Mouse (Mus musculus) heart, postnatal 0 days (tissue): ENCODE measurements around the gene Lmcd1. TPM values are rescaled to one million over a fixed set of nuclear protein-coding genes. Genes with fewer than 3 reads are reported as not detected.
A peak's percentile ranks its signal among the peaks of the same experiment; 100 is the strongest.

Experiments
- ATAC-seq: fragments of 200-750 bp; cut with Nextera tagmentation; 2 replicates; pipeline ENCODE4 v1.8.0; 2017; ENCODE audit warnings: low read depth, moderate number of reproducible peaks, moderate library complexity; ENCODE audit not compliant: insufficient read depth
- DNase-seq: peaks from one replicate; pipeline ENCODE4 v3.0.0-alpha.2; 2016; ENCODE audit warnings: low spot score
- H3K27ac ChIP-seq: fragments of 300-500 bp; sonication (generic); 2 replicates; pipeline ENCODE4 v1.5.1; 2014; ENCODE audit warnings: low read depth, mild to moderate bottlenecking
- H3K27me3 ChIP-seq: fragments of 300-500 bp; sonication (generic); 2 replicates; pipeline ENCODE4 v1.6.1; 2014; ENCODE audit warnings: low read length, mixed read lengths; ENCODE audit not compliant: control insufficient read depth, insufficient read depth
- H3K36me3 ChIP-seq: fragments of 300-500 bp; sonication (generic); replicated peaks from 2 replicates; pipeline ENCODE4 v1.6.1; 2014; ENCODE audit warnings: low read length, mixed read lengths; ENCODE audit not compliant: control insufficient read depth, insufficient read depth
- H3K4me1 ChIP-seq: fragments of 300-500 bp; sonication (generic); 2 replicates; pipeline ENCODE4 v1.6.1; 2014; ENCODE audit warnings: antibody characterized with exemption; ENCODE audit not compliant: control insufficient read depth, insufficient read depth
- H3K4me2 ChIP-seq: fragments of 300-500 bp; sonication (generic); 2 replicates; pipeline ENCODE4 v1.6.1; 2014; ENCODE audit warnings: low read depth, mild to moderate bottlenecking, low read length, moderate library complexity
- H3K4me3 ChIP-seq: fragments of 300-500 bp; sonication (generic); 2 replicates; pipeline ENCODE4 v1.5.1; 2014; ENCODE audit warnings: low read depth, low read length
- H3K9ac ChIP-seq: fragments of 300-500 bp; sonication (generic); replicated peaks from 2 replicates; pipeline ENCODE4 v1.6.1; 2014; ENCODE audit warnings: low read depth, low read length, mixed read lengths
- H3K9me3 ChIP-seq: fragments of 300-500 bp; sonication (generic); replicated peaks from 2 replicates; pipeline ENCODE4 v1.6.1; 2016; ENCODE audit warnings: low read length; ENCODE audit not compliant: control insufficient read depth
- CTCF ChIP-seq: IDR thresholded peaks from 2 replicates; pipeline ENCODE4 v1.5.1; 2016; ENCODE audit warnings: antibody characterized with exemption, control low read depth, low read depth
- EP300 ChIP-seq: IDR thresholded peaks from 2 replicates; pipeline ENCODE4 v1.6.1; 2016; ENCODE audit warnings: antibody characterized with exemption, low read depth
- WGBS: fragments of 180-500 bp; shearing (Covaris S2); extraction: QIAGEN DNeasy Blood & Tissue Kit; methylation state at CpG from one replicate; pipeline ENCODE4 v1.1.7; 2014; 5-methylcytosine and 5-hydroxymethylcytosine counted together
- polyA plus RNA-seq: library from polyadenylated mRNA; unstranded; fragments of >200 nt; fragmentation: Nextera tagmentation; extraction: Ambion mirVana; gene quantifications from 2 replicates; pipeline ENCODE4 v1.2.1, GENCODE M21; 2015
- total RNA-seq: library from RNA; depleted of rRNA; stranded (reverse); fragments of >200 nt; gene quantifications from 2 replicates; pipeline ENCODE4 v1.2.3, GENCODE M21; 2014; ENCODE audit warnings: low replicate concordance

Gene Lmcd1
- total and polyA plus RNA-seq, 2 experiments from 2014 or later = 34.8 to 62.4 TPM

GRCm38 (mm10) chr6:112278805-112279204, 5.2 kb downstream of the Lmcd1 start:
- TF ChIP-seq CTCF (no peak), EP300 (no peak)
- 91% methylated on average over 1 of the region's 1 CpGs for WGBS
- Histone ChIP-seq H3K9ac (no peak overlapping the region), H3K27me3 (no peaks in the 10 kb centered on the region), H3K27ac (no peak overlapping the region), H3K36me3 (0 out of 2 replicates have a peak, but pooled peaks cover 6% of the 10 kb centered on the region), H3K4me3 (no peak overlapping the region), H3K4me1 (peaks cover 23% of the 10 kb centered on the region), H3K4me2 (no peak overlapping the region), H3K9me3 (no peaks in the 10 kb centered on the region)
- no peak for DNase-seq
- no peak for ATAC-seq

GRCm38 (mm10) chr6:112280161-112280560, 6.6 kb downstream of the Lmcd1 start:
- no peaks in the 10 kb centered on the region for H3K9me3 ChIP-seq
- H3K27me3 ChIP-seq = no peaks in the 10 kb centered on the region
- no peak overlapping the region for H3K4me2 ChIP-seq
- no peak overlapping the region for H3K4me3 ChIP-seq
- no peak for TF ChIP-seq CTCF
- no peak for TF ChIP-seq EP300
- H3K36me3 ChIP-seq = 0 out of 2 replicates have a peak, but pooled peaks cover 12% of the 10 kb centered on the region
- DNase-seq (no peak), ATAC-seq (no peak)
- peaks cover 18% of the 10 kb centered on the region for H3K4me1 ChIP-seq
- no peak overlapping the region for H3K27ac ChIP-seq
- 83% methylated on average over 2 of the region's 2 CpGs for WGBS
- no peak overlapping the region for H3K9ac ChIP-seq

GRCm38 (mm10) chr6:112280945-112281344, 7.4 kb downstream of the Lmcd1 start:
- Histone ChIP-seq H3K9me3 (no peaks in the 10 kb centered on the region), H3K36me3 (0 out of 2 replicates have a peak, but pooled peaks cover 12% of the 10 kb centered on the region), H3K4me3 (no peak overlapping the region), H3K4me2 (no peak overlapping the region), H3K27me3 (no peaks in the 10 kb centered on the region), H3K27ac (no peak overlapping the region), H3K4me1 (peaks cover 10% of the 10 kb centered on the region; the same call in 1 of the 2 replicates), H3K9ac (no peak overlapping the region)
- TF ChIP-seq CTCF = no peak
- TF ChIP-seq EP300 = no peak
- ATAC-seq (no peak), DNase-seq (no peak)
- WGBS = 59% methylated on average over 3 of the region's 3 CpGs

GRCm38 (mm10) chr6:112281935-112282334, 8.4 kb downstream of the Lmcd1 start:
- H3K27ac ChIP-seq = no peak overlapping the region
- H3K9me3 ChIP-seq = no peaks in the 10 kb centered on the region
- DNase-seq (no peak), ATAC-seq (no peak)
- WGBS = 93% methylated on average over 2 of the region's 2 CpGs
- H3K4me1 ChIP-seq = peaks cover 9% of the 10 kb centered on the region; the same call in 1 of the 2 replicates
- H3K9ac ChIP-seq = no peak overlapping the region
- H3K4me3 ChIP-seq = no peak overlapping the region
- H3K27me3 ChIP-seq = no peaks in the 10 kb centered on the region
- H3K4me2 ChIP-seq = no peak overlapping the region
- 0 out of 2 replicates have a peak, but pooled peaks cover 13% of the 10 kb centered on the region for H3K36me3 ChIP-seq
- TF ChIP-seq EP300 = no peak
- no peak for TF ChIP-seq CTCF

- H3K36me3 ChIP-seq = peaks cover 19% of the 10 kb centered on the region; the same call in 1 of the 2 replicates
- H3K4me1 ChIP-seq = peaks cover 3% of the 10 kb centered on the region; the same call in 1 of the 2 replicates
- H3K9ac ChIP-seq = no peak overlapping the region
- ATAC-seq = no peak
- H3K27me3 ChIP-seq = no peaks in the 10 kb centered on the region
- 82% methylated on average over 2 of the region's 2 CpGs for WGBS
- no peak overlapping the region for H3K27ac ChIP-seq
- TF ChIP-seq CTCF (no peak), EP300 (no peak)
- no peak overlapping the region for H3K4me3 ChIP-seq
- no peaks in the 10 kb centered on the region for H3K9me3 ChIP-seq
- no peak for DNase-seq
- no peak overlapping the region for H3K4me2 ChIP-seq
These were observed 10.5 kb downstream of the Lmcd1 start for GRCm38 (mm10) chr6:112284087-112284486.

- peak overlapping the region; percentile 48; the same call in 1 of the 2 replicates for H3K27ac ChIP-seq
- 0 out of 2 replicates have a peak, but pooled peaks cover 6% of the 10 kb centered on the region for H3K4me1 ChIP-seq
- WGBS = 84% methylated on average over 9 of the region's 9 CpGs
- H3K4me2 ChIP-seq = no peak overlapping the region
- TF ChIP-seq EP300 = peak; percentile 39; the same call in 1 of the 2 replicates
- no peak for TF ChIP-seq CTCF
- peaks cover 12% of the 10 kb centered on the region; the same call in 1 of the 2 replicates for H3K36me3 ChIP-seq
- no peak overlapping the region for H3K4me3 ChIP-seq
- no peak overlapping the region for H3K9ac ChIP-seq
- no peaks in the 10 kb centered on the region for H3K9me3 ChIP-seq
- ATAC-seq (peak; percentile 71), DNase-seq (no peak)
- no peaks in the 10 kb centered on the region for H3K27me3 ChIP-seq
These were observed 14.1 kb downstream of the Lmcd1 start for GRCm38 (mm10) chr6:112287671-112288070.
